ENCODE assay signal across 10 mouse cellular contexts in genomic region chr4:117096666-117097065, GRCm38 (mm10). TPM values are rescaled to one million over a fixed set of nuclear protein-coding genes. Genes with fewer than 3 reads are reported as not detected.
DNase-seq lines count a peak whose midpoint lies in the region; ATAC-seq and TF ChIP-seq lines count a peak whose summit lies in the region.
"Had no signal": no experiment of that assay in that cellular context is flagged by ENCODE, and none has a peak within 500 bp of the region (broad histone marks: within the 10 kb centered on the region; RNA-seq: fewer than 3 reads in every experiment).

No protein-coding gene starts in this region.

- H3K27me3 ChIP-seq in kidney, embryonic 15.5 days = no peaks in the 10 kb centered on the region
- no peaks in the 10 kb centered on the region; the same call in 1 of the 2 replicates for H3K27me3 ChIP-seq in forebrain, embryonic 16.5 days (replicated peaks; ENCODE audit: control insufficient read depth, insufficient read depth, low read length)
- H3K27me3 ChIP-seq in kidney, postnatal 0 days (ENCODE audit: insufficient read depth, low read length) = no peaks in the 10 kb centered on the region
- no peaks in the 10 kb centered on the region for H3K27me3 ChIP-seq in neural tube, embryonic 15.5 days (replicated peaks)
- H3K27me3 ChIP-seq in cerebellum, adult 2 months (ENCODE audit: control insufficient read depth, insufficient read depth, low read length) = no peaks in the 10 kb centered on the region

- no peaks in the 10 kb centered on the region for H3K9me3 ChIP-seq in kidney, embryonic 15.5 days (replicated peaks)
- no peaks in the 10 kb centered on the region for H3K9me3 ChIP-seq in forebrain, embryonic 16.5 days (ENCODE audit: control insufficient read depth, low read length)
- H3K9me3 ChIP-seq in kidney, postnatal 0 days (replicated peaks; ENCODE audit: low read length) = no peaks in the 10 kb centered on the region
- no peaks in the 10 kb centered on the region for H3K9me3 ChIP-seq in neural tube, embryonic 15.5 days (replicated peaks)
- H3K9me3 ChIP-seq: G1E had no signal

- peak overlapping the region; percentile 64 for H3K9ac ChIP-seq in kidney, embryonic 15.5 days
- peak overlapping the region; percentile 59 for H3K9ac ChIP-seq in forebrain, embryonic 16.5 days (replicated peaks; ENCODE audit: low read depth, low read length)
- peak overlapping the region; percentile 66 for H3K9ac ChIP-seq in kidney, postnatal 0 days (ENCODE audit: low read depth, low read length)
- H3K9ac ChIP-seq in neural tube, embryonic 15.5 days (replicated peaks) = peak overlapping the region; percentile 68

- 8% methylated on average over 5 of the region's 5 CpGs for WGBS in kidney, embryonic 15.5 days
- 16% methylated on average over 5 of the region's 5 CpGs for WGBS in forebrain, embryonic 16.5 days
- WGBS in kidney, postnatal 0 days = 4% methylated on average over 5 of the region's 5 CpGs
- 8% methylated on average over 5 of the region's 5 CpGs for WGBS in neural tube, embryonic 15.5 days
- 17% methylated on average over 5 of the region's 5 CpGs for WGBS in cerebellum, adult 2 months

- TF ChIP-seq POLR2A in cerebellum, adult 2 months (IDR thresholded peaks at IDR 0.05; ENCODE audit: borderline replicate concordance, insufficient read depth, low read length) = no peak

- 0 out of 2 replicates have a peak, but pooled peaks have one; percentile 4 for TF ChIP-seq CTCF in kidney, postnatal 0 days (IDR thresholded peaks at IDR 0.05; ENCODE audit: low read depth)
- TF ChIP-seq CTCF in cerebellum, adult 2 months (IDR thresholded peaks at IDR 0.05; ENCODE audit: borderline replicate concordance, insufficient read depth, low read depth, low read length) = no peak

- peaks cover 43% of the 10 kb centered on the region for H3K4me1 ChIP-seq in kidney, embryonic 15.5 days
- H3K4me1 ChIP-seq in forebrain, embryonic 16.5 days (replicated peaks; ENCODE audit: control insufficient read depth, insufficient read depth, low read length) = peaks cover 10% of the 10 kb centered on the region
- no peaks in the 10 kb centered on the region for H3K4me1 ChIP-seq in kidney, postnatal 0 days (replicated peaks; ENCODE audit: insufficient read depth, low read length)
- peaks cover 30% of the 10 kb centered on the region for H3K4me1 ChIP-seq in neural tube, embryonic 15.5 days
- H3K4me1 ChIP-seq in cerebellum, adult 2 months (ENCODE audit: control insufficient read depth, insufficient read depth, low read length) = no peaks in the 10 kb centered on the region

- H3K27ac ChIP-seq in kidney, embryonic 15.5 days = peak overlapping the region; percentile 86
- no peak overlapping the region for H3K27ac ChIP-seq in forebrain, embryonic 16.5 days (ENCODE audit: low read length)
- H3K27ac ChIP-seq in kidney, postnatal 0 days = peak overlapping the region; percentile 67
- peak overlapping the region; percentile 79 for H3K27ac ChIP-seq in neural tube, embryonic 15.5 days (replicated peaks)
- no peak overlapping the region for H3K27ac ChIP-seq in cerebellum, adult 2 months (ENCODE audit: insufficient read depth, low read length)

- H3K36me3 ChIP-seq in kidney, embryonic 15.5 days = peaks cover 4% of the 10 kb centered on the region; the same call in 1 of the 2 replicates
- H3K36me3 ChIP-seq in forebrain, embryonic 16.5 days (ENCODE audit: control insufficient read depth, insufficient read depth) = no peaks in the 10 kb centered on the region
- no peaks in the 10 kb centered on the region for H3K36me3 ChIP-seq in kidney, postnatal 0 days (ENCODE audit: insufficient read depth, low read length)
- H3K36me3 ChIP-seq in neural tube, embryonic 15.5 days = peaks cover 3% of the 10 kb centered on the region; the same call in 1 of the 2 replicates
- H3K36me3 ChIP-seq: G1E had no signal

- H3K4me3 ChIP-seq in kidney, embryonic 15.5 days (replicated peaks) = peak overlapping the region; percentile 69
- H3K4me3 ChIP-seq in forebrain, embryonic 16.5 days (replicated peaks; ENCODE audit: low read length) = peak overlapping the region; percentile 50
- H3K4me3 ChIP-seq in kidney, postnatal 0 days (replicated peaks; ENCODE audit: low read depth, low read length) = peak overlapping the region; percentile 67
- peak overlapping the region; percentile 76 for H3K4me3 ChIP-seq in neural tube, embryonic 15.5 days (replicated peaks)
- no peak overlapping the region for H3K4me3 ChIP-seq in cerebellum, adult 2 months (replicated peaks; ENCODE audit: insufficient read depth, low read depth, low read length)

- ATAC-seq in kidney, embryonic 15.5 days (replicated peaks; ENCODE audit: low FRiP score) = no peak
- no peak for ATAC-seq in forebrain, embryonic 16.5 days
- ATAC-seq in kidney, postnatal 0 days (replicated peaks; ENCODE audit: low FRiP score, low read depth) = no peak
- ATAC-seq in neural tube, embryonic 15.5 days (ENCODE audit: low FRiP score) = no peak
- ATAC-seq in cerebellum, adult (ENCODE audit: insufficient number of reproducible peaks, low FRiP score, low TSS enrichment) = no peak

- H3K4me2 ChIP-seq in kidney, embryonic 15.5 days = peak overlapping the region; percentile 94
- H3K4me2 ChIP-seq in forebrain, embryonic 16.5 days (ENCODE audit: low read length) = peak overlapping the region; percentile 76
- H3K4me2 ChIP-seq in kidney, postnatal 0 days (ENCODE audit: low read length) = peak overlapping the region; percentile 92
- H3K4me2 ChIP-seq in neural tube, embryonic 15.5 days = peak overlapping the region; percentile 94

- DNase-seq in kidney, postnatal 14 days = no peak
- DNase-seq in kidney, postnatal 0 days (ENCODE audit: low spot score) = peak; percentile 56
- no peak for DNase-seq in right cerebral cortex, postnatal 4 days
- DNase-seq in cerebellum, adult 2 months = no peak

RNA-seq across cellular contexts. Expression of gene Ptch2, which starts 0.8 kb away (rescaled TPM):
- polyA plus RNA-seq in kidney, embryonic 15.5 days (2015; fragmentation: Nextera tagmentation; extraction: Ambion mirVana) = 7.6 and 10.2 TPM in 2 replicates
- polyA plus RNA-seq in forebrain, embryonic 16.5 days (2015; fragmentation: Nextera tagmentation; extraction: Ambion mirVana) = 2.9 and 5.5 TPM in 2 replicates
- 4.0 TPM in 2 replicates for polyA plus RNA-seq in kidney, postnatal 0 days (2015; fragmentation: Nextera tagmentation; extraction: Ambion mirVana)
- polyA plus RNA-seq in neural tube, embryonic 15.5 days (2015; fragmentation: Nextera tagmentation; extraction: Ambion mirVana) = 6.9 and 7.1 TPM in 2 replicates
- 3.6 and 3.9 TPM in 2 replicates for polyA plus RNA-seq in cerebellum, adult 2 months (2012; rRNA removed)
- polyA plus RNA-seq: G1E had no signal

RNA-seq across cellular contexts. Expression of gene Btbd19, which starts 28.9 kb away (rescaled TPM):
- 5.2 and 6.6 TPM in 2 replicates for polyA plus RNA-seq in kidney, embryonic 15.5 days (2015; fragmentation: Nextera tagmentation; extraction: Ambion mirVana)
- polyA plus RNA-seq in forebrain, embryonic 16.5 days (2015; fragmentation: Nextera tagmentation; extraction: Ambion mirVana) = 4.3 and 4.8 TPM in 2 replicates
- 4.3 and 4.9 TPM in 2 replicates for polyA plus RNA-seq in kidney, postnatal 0 days (2015; fragmentation: Nextera tagmentation; extraction: Ambion mirVana)
- polyA plus RNA-seq in neural tube, embryonic 15.5 days (2015; fragmentation: Nextera tagmentation; extraction: Ambion mirVana) = 4.7 and 5.5 TPM in 2 replicates
- polyA plus RNA-seq in cerebellum, adult 2 months (2012; rRNA removed) = 7.0 and 7.1 TPM in 2 replicates

RNA-seq across cellular contexts. Expression of gene Tctex1d4, which starts 29.9 kb away (rescaled TPM):
- polyA plus RNA-seq in kidney, embryonic 15.5 days (2015; fragmentation: Nextera tagmentation; extraction: Ambion mirVana) = not detected in 2 replicates
- 0.35 and 0.53 TPM in 2 replicates for polyA plus RNA-seq in forebrain, embryonic 16.5 days (2015; fragmentation: Nextera tagmentation; extraction: Ambion mirVana)
- 0.24 TPM in 1 of 2 replicates, not detected in the other for polyA plus RNA-seq in kidney, postnatal 0 days (2015; fragmentation: Nextera tagmentation; extraction: Ambion mirVana)
- not detected in 2 replicates for polyA plus RNA-seq in neural tube, embryonic 15.5 days (2015; fragmentation: Nextera tagmentation; extraction: Ambion mirVana)
- polyA plus RNA-seq in cerebellum, adult 2 months (2012; rRNA removed) = 0.92 and 2.2 TPM in 2 replicates
- polyA plus RNA-seq: erythroblast, embryonic 14.5 days had no signal

RNA-seq across cellular contexts. Expression of gene Plk3, which starts 37.1 kb away (rescaled TPM):
- polyA plus RNA-seq in kidney, embryonic 15.5 days (2015; fragmentation: Nextera tagmentation; extraction: Ambion mirVana) = 2.9 and 3.5 TPM in 2 replicates
- 9.6 and 10.2 TPM in 2 replicates for polyA plus RNA-seq in forebrain, embryonic 16.5 days (2015; fragmentation: Nextera tagmentation; extraction: Ambion mirVana)
- polyA plus RNA-seq in kidney, postnatal 0 days (2015; fragmentation: Nextera tagmentation; extraction: Ambion mirVana) = 3.7 and 4.0 TPM in 2 replicates
- polyA plus RNA-seq in neural tube, embryonic 15.5 days (2015; fragmentation: Nextera tagmentation; extraction: Ambion mirVana) = 19.5 and 22.5 TPM in 2 replicates
- 11.2 and 13.6 TPM in 2 replicates for polyA plus RNA-seq in cerebellum, adult 2 months (2012; rRNA removed)

RNA-seq across cellular contexts. Expression of gene Rps8, which starts 59.4 kb away (rescaled TPM):
- polyA plus RNA-seq in kidney, embryonic 15.5 days (2015; fragmentation: Nextera tagmentation; extraction: Ambion mirVana) = 1,027 and 1,077 TPM in 2 replicates
- 418 and 427 TPM in 2 replicates for polyA plus RNA-seq in forebrain, embryonic 16.5 days (2015; fragmentation: Nextera tagmentation; extraction: Ambion mirVana)
- 988 and 1,137 TPM in 2 replicates for polyA plus RNA-seq in kidney, postnatal 0 days (2015; fragmentation: Nextera tagmentation; extraction: Ambion mirVana)
- 530 and 610 TPM in 2 replicates for polyA plus RNA-seq in neural tube, embryonic 15.5 days (2015; fragmentation: Nextera tagmentation; extraction: Ambion mirVana)
- 458 and 507 TPM in 2 replicates for polyA plus RNA-seq in cerebellum, adult 2 months (2012; rRNA removed)

Comparison
In these comparisons a context has a peak if more than half of its experiments do, and no peak if none do; other contexts are left out.
1. H3K27ac ChIP-seq: peak in kidney, embryonic 15.5 days (single experiment), kidney, postnatal 0 days (single experiment) and neural tube, embryonic 15.5 days (single experiment); none in forebrain, embryonic 16.5 days (single experiment) and cerebellum, adult 2 months (single experiment).
2. Peak in every context shown above with its lines, with median percentiles within 50 percentile points of each other: H3K4me2 ChIP-seq and H3K9ac ChIP-seq.